Mouse (Mus musculus) liver, postnatal 0 days (tissue): ENCODE data around the gene Cd5.

Experiments used
- CTCF ChIP-seq: sonication (generic); IDR thresholded peaks from 2 replicates; pipeline ENCODE4 v1.5.1; 2016; ENCODE audit warnings: antibody characterized with exemption, low read depth
- EP300 ChIP-seq: IDR thresholded peaks from 2 replicates; pipeline ENCODE4 v1.6.1; 2016; ENCODE audit warnings: antibody characterized with exemption, low read depth, mild to moderate bottlenecking

- no peak for TF ChIP-seq CTCF
- no peak for TF ChIP-seq EP300
Observed at GRCm38 (mm10) chr19:10735861-10736260, 2.9 kb downstream of the Cd5 start.
